Mouse (Mus musculus) liver, postnatal 0 days (tissue): Measurements from ENCODE around the gene Ifna4. TPM values are rescaled to one million over a fixed set of nuclear protein-coding genes. Genes with fewer than 3 reads are reported as not detected.
A peak's percentile ranks its signal among the peaks of the same experiment; 100 is the strongest.

Experiments
- ATAC-seq: fragments of 200-750 bp; cut with Nextera tagmentation; 2 replicates; pipeline ENCODE4 v1.8.0; 2017; ENCODE audit warnings: mild to moderate bottlenecking, moderate library complexity
- DNase-seq: peaks from one replicate; pipeline ENCODE4 v3.0.0-alpha.2; 2016
- H3K27ac ChIP-seq: fragments of 300-500 bp; sonication (generic); 2 replicates; pipeline ENCODE4 v1.5.1; 2014; ENCODE audit warnings: antibody characterized with exemption, moderate library complexity, mild to moderate bottlenecking, low read depth
- H3K27me3 ChIP-seq: fragments of 300-500 bp; sonication (generic); 2 replicates; pipeline ENCODE4 v1.6.1; 2014; ENCODE audit warnings: low read length, control low read depth, mixed read lengths; ENCODE audit not compliant: insufficient read depth
- H3K36me3 ChIP-seq: fragments of 300-500 bp; sonication (generic); replicated peaks from 2 replicates; pipeline ENCODE4 v1.6.1; 2014; ENCODE audit warnings: mild to moderate bottlenecking, control low read depth, low read length, moderate library complexity, mixed read lengths; ENCODE audit not compliant: insufficient read depth
- H3K4me1 ChIP-seq: fragments of 300-500 bp; sonication (generic); 2 replicates; pipeline ENCODE4 v1.6.1; 2014; ENCODE audit warnings: antibody characterized with exemption, mild to moderate bottlenecking, control low read depth; ENCODE audit not compliant: insufficient read depth
- H3K4me2 ChIP-seq: fragments of 300-500 bp; sonication (generic); 2 replicates; pipeline ENCODE4 v1.6.1; 2014; ENCODE audit warnings: low read depth, mild to moderate bottlenecking, low read length, moderate library complexity, mixed read lengths
- H3K4me3 ChIP-seq: fragments of 300-500 bp; sonication (generic); 2 replicates; pipeline ENCODE4 v1.5.1; 2014; ENCODE audit warnings: low read depth, low read length
- H3K9ac ChIP-seq: fragments of 300-500 bp; sonication (generic); replicated peaks from 2 replicates; pipeline ENCODE4 v1.6.1; 2014; ENCODE audit warnings: mild to moderate bottlenecking, moderate library complexity
- H3K9me3 ChIP-seq: fragments of 300-500 bp; sonication (generic); 2 replicates; pipeline ENCODE4 v1.6.1; 2016; ENCODE audit warnings: mild to moderate bottlenecking, control low read depth, low read length, mixed read lengths
- CTCF ChIP-seq: sonication (generic); IDR thresholded peaks from 2 replicates; pipeline ENCODE4 v1.5.1; 2016; ENCODE audit warnings: antibody characterized with exemption, low read depth
- EP300 ChIP-seq: IDR thresholded peaks from 2 replicates; pipeline ENCODE4 v1.6.1; 2016; ENCODE audit warnings: antibody characterized with exemption, low read depth, mild to moderate bottlenecking
- WGBS: fragments of 180-500 bp; shearing (Covaris S2); extraction: QIAGEN DNeasy Blood & Tissue Kit; methylation state at CpG from one replicate; pipeline ENCODE4 v1.1.7; 2014; ENCODE audit not compliant: insufficient replicate concordance; 5-methylcytosine and 5-hydroxymethylcytosine counted together
- polyA plus RNA-seq: library from polyadenylated mRNA; unstranded; fragments of >200 nt; fragmentation: Nextera tagmentation; extraction: Ambion mirVana; gene quantifications from 2 replicates; pipeline ENCODE4 v1.2.1, GENCODE M21; 2015

Gene Ifna4
- polyA plus RNA-seq, 1 experiment from 2014 or later, result not detected

GRCm38 (mm10) chr4:88865011-88865569, 23.4 kb downstream of the Ifna4 start:
- Histone ChIP-seq H3K36me3 (no peaks in the 10 kb centered on the region), H3K4me2 (peak overlapping the region; percentile 55), H3K27ac (peak overlapping the region; percentile 64), H3K9me3 (no peaks in the 10 kb centered on the region), H3K4me3 (peak overlapping the region; percentile 19; the same call in 1 of the 2 replicates), H3K27me3 (no peaks in the 10 kb centered on the region), H3K4me1 (peaks cover 12% of the 10 kb centered on the region), H3K9ac (no peak overlapping the region)
- ATAC-seq (no peak), DNase-seq (no peak)
- 16% methylated on average over 6 of the region's 6 CpGs for WGBS
- TF ChIP-seq EP300 (no peak), CTCF (no peak)

DNA sequence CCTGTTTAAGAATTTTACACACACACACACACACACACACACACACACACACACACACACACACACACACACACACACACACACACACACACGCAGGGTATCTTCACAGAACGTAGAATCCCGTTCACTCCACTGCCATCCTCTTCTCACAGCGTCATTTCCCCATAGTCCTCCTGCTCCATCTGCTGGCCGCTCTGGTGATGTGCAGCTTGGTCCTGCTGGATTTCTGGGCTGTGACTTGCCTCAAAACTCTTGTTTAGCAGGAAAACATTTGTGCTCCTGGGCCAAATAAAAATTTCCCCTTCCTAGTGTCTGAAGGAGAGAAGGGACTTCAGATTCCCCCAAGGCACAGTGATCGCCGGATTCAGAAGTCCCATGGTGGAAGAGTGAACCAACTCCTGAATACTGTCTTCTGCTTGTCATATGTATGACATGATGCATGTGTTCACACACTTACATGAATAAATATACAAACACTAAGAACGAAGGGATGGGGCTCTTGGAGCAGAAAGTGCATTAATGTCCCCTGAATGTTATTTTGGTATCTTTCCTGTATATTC, 25.8 kb downstream of the Ifna4 start:
- Histone ChIP-seq H3K36me3 (no peaks in the 10 kb centered on the region), H3K9ac (peak overlapping the region; percentile 66), H3K9me3 (no peaks in the 10 kb centered on the region), H3K4me3 (peak overlapping the region; percentile 65), H3K4me2 (peak overlapping the region; percentile 94), H3K27ac (no peak overlapping the region), H3K4me1 (peaks cover 12% of the 10 kb centered on the region), H3K27me3 (no peaks in the 10 kb centered on the region)
- under 1% methylated on average over 8 of the region's 8 CpGs for WGBS
- peak; percentile 97 for TF ChIP-seq CTCF
- no peak for TF ChIP-seq EP300
- DNase-seq (peak; percentile 85), ATAC-seq (peak; percentile 74)

GRCm38 (mm10) chr4:88867926-88868911, 26.6 kb downstream of the Ifna4 start:
- 0 out of 2 replicates have a peak overlapping the region, but pooled peaks have one; percentile 13 for H3K27ac ChIP-seq
- 6% methylated on average over 30 of the region's 31 CpGs for WGBS

DNA sequence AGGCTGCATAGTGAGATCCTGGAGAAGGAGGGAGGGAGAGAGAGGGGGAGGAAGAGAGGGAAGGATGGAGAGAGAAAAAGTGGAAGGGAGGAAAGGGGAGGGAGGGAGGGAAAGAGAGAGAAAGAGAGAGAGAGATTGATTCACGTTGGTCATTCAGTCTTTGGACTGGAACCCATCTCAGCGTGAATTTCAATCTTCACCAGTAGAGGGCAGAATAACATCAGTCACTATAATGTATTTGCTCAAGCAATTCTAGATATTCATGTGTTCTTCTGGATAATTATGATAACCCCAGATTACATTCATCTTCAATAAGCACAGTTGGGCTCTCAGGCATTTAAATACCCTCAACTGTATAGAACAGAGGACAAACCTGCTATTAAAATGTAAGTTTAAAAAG, 31.0 kb downstream of the Ifna4 start:
- Histone ChIP-seq H3K27me3 (no peaks in the 10 kb centered on the region), H3K4me1 (0 out of 2 replicates have a peak, but pooled peaks cover 6% of the 10 kb centered on the region), H3K4me2 (no peak overlapping the region), H3K27ac (no peak overlapping the region), H3K9me3 (no peaks in the 10 kb centered on the region), H3K4me3 (no peak overlapping the region), H3K36me3 (no peaks in the 10 kb centered on the region), H3K9ac (no peak overlapping the region)
- WGBS, result 0% methylated on average over 2 of the region's 2 CpGs
- DNase-seq (no peak), ATAC-seq (no peak)
- TF ChIP-seq CTCF (peak; percentile 78), EP300 (no peak)

More at GRCm38 (mm10) chr4:88867926-88868911, 26.6 kb downstream of the Ifna4 start:
- Histone ChIP-seq H3K4me1 (peaks cover 12% of the 10 kb centered on the region), H3K4me3 (peak overlapping the region; percentile 65), H3K9ac (peak overlapping the region; percentile 66), H3K27me3 (no peaks in the 10 kb centered on the region), H3K9me3 (no peaks in the 10 kb centered on the region), H3K36me3 (no peaks in the 10 kb centered on the region), H3K4me2 (peak overlapping the region; percentile 94)
- TF ChIP-seq EP300, result no peak
- no peak for TF ChIP-seq CTCF
- peak; percentile 74 for DNase-seq
- ATAC-seq, result peak; percentile 70

GRCm38 (mm10) chr4:88875435-88876095, 33.9 kb downstream of the Ifna4 start:
- WGBS, result 56% methylated on average over 4 of the region's 4 CpGs
- DNase-seq, result no peak

More at GRCm38 (mm10) chr4:88875435-88876095, 33.9 kb downstream of the Ifna4 start:
- Histone ChIP-seq H3K27ac (no peak overlapping the region), H3K4me1 (peaks cover 7% of the 10 kb centered on the region; the same call in 1 of the 2 replicates), H3K9ac (no peak overlapping the region), H3K27me3 (no peaks in the 10 kb centered on the region), H3K9me3 (no peaks in the 10 kb centered on the region), H3K4me2 (no peak overlapping the region), H3K36me3 (no peaks in the 10 kb centered on the region), H3K4me3 (no peak overlapping the region)
- TF ChIP-seq CTCF (no peak), EP300 (peak; percentile 25; the same call in 1 of the 2 replicates)
- peak; percentile 74 for ATAC-seq
